Mouse (Mus musculus) spleen, postnatal 10 days (tissue): ENCODE data around the gene Ube3a.
A peak's percentile ranks its signal among the peaks of the same experiment; 100 is the strongest.

Source experiments
- DNase-seq, 2 experiments: peaks; one replicate each; pipeline ENCODE4 v3.0.0; 2021 to 2022; ENCODE audit warnings: low spot score in 2 of 2

Ube3a gene

DNA sequence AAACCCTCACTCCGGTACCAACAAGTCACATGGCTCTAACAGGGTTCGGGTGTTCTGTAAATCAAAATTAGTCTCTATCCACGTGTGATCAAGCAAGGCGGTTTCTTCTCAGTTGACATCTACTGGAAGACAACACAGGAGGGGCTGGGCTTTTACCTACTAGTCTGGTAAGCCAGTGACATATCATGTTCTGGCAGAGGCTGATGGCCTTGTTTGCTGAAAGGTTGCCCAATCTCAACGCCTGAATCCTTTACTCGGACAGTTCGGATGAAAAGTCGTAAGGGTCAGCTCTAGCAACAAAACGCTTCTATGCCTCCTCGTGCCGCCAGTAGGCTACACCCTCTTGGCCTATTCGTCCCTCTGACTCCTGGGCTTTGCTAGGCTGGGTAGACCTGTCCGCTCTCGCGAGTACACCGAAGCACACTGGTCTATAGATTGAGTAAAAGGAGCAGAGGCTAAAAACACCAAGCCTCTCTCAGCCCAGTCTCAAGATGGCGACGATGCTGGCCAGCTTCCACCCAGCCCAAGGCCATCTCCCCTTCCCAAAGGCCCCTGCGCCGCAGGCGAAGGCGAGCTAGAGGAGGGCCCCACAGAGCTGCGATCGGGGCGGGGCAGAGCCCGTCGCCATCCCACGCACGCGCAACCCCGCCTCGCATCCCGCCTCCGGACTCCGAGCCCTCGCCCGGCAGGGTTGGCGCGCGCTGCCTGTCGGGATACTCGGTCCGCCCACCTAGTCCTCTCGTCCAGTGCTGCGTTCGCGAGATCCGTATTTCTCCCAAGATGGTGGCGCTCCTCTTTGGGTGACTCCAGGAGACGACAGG, at the start of gene Ube3a:
Gene Ube3a (plus strand): TSS at position 706 of the 821 bp plus-strand sequence.
- DNase-seq, result peak in 1 of 2 experiments; percentile 97

DNA sequence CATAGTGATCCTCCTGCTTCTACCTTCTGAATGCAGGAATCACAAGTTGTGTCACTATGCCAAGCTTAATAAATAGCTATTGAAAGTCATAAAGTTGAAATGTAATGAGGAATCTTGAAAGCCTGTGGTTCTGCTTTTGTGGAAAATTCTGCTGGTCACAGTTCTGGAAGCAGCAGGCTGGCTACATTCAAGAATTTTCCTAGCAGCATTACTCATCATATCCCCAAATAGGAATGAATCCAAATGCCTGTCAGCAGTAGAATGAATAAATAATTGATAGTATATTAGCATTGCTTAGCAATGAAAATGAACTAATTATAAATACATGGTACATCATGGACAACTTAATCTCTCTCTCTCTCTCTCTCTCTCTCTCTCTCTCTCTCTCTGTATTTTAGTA, 35.7 kb upstream of the Ube3a start:
- no peak for DNase-seq

DNA sequence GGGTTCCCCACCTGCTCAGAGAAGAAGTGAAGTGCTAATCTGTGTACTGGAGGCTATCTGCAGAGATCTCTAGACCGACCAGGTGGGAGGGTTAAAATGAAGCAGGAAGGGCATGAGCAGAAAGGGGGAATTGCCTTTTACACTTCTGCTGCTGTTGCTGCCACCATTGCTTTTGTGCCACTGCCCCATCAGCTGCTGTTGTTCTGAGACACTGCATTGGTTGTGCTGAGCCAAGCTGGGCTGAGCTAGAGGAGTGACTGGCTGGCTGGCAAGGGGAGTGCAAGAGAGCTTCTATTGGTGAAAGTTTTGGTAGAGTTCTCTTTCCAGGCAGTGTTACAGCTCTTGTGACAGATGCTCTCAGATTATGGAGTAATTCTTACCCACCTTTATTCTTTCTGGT, 13.6 kb upstream of the Ube3a start:
- DNase-seq, result no peak

DNA sequence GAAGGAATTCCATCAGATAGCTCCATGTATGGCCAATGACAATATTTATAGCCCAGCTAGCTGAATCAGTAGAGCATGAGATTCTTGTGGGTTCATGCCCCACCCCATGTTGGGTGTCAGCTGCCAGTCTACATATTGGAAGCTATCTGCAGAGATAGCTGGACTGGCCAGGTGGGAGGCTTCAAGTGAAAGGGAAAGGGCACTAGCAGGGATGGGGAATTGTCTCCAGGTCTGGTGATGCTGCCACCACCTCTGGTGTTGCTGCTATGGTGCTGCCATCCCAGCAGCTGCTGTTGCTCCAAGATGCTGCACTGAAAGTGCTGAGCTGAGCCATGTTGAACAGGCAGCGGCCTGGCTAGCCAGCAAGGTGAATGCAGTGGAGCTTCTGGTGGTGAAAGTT, 7.3 kb upstream of the Ube3a start:
- no peak for DNase-seq

DNA sequence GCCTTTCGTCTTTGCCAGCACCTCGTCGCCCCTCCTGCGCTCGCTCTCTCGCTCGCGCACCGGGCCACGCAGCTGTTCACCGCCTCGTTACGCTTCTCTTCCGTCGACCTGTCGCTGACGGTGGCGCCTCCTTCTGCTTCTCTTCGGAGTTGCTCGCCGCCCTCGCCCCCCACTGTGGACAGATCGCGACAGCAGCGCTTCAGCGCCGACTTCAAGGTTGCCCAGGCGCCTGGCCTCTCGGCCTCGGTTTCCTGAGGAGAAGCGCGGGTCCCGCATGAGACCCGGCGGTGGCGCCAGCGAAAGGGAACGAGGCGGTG, 274 bp downstream of the Ube3a start:
- peak in 1 of 2 experiments; percentile 89 for DNase-seq

DNA sequence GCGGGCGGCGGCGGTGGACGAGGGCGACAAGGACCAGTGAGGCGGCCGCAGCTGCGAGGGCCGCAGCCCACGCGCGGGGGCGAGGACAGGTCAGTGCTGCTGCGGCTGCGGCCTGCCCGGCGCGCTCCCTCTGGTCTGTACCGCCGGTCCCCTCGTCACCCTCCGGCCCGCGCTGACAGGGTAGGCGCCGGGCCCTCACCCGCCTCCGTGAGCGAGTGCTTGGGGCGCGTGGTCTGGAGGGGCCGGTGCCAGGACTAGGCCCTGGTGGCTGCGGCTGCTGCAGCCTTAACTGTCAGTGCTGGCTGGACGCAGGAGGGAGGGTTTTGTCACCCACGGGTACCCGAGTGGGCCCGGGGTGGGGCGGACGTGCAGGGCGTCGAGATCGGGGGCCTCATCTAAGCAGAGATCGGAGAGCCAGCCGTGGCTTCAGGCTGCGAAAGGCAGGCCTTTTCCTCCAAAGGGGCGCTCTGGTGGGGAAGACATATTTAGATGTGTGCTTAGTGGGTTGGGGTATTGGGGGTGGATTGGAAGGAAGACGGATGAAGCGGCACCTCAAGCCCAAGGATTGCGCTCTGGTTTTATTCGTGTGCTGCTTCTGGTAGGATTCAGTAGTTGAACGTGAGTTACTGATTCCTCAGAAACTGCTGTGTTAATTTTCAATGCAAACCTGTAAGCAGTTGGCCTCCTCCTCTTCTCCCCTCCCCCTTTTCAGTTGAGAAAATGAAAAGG, 797 bp downstream of the Ube3a start:
- DNase-seq, result peak; percentile 65 to 68

DNA sequence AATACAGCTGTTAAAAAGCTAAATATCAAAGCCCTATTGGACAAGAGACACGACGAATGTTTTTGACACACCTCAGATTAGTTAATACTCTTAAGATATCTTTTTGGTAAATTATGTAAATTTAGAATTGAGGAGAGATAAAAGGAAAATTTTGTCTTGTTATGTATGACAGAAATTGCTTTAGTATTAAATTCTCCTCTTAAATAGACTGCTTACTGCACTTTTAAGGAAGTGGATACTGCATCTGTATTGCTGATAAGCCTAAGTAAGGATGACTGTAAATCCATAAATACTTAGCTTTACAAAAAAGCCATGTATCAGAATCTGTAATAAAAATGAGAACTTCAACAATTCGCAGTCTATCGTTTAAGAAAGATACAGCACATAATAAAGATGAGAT, 1.8 kb downstream of the Ube3a start:
- DNase-seq, result no peak

DNA sequence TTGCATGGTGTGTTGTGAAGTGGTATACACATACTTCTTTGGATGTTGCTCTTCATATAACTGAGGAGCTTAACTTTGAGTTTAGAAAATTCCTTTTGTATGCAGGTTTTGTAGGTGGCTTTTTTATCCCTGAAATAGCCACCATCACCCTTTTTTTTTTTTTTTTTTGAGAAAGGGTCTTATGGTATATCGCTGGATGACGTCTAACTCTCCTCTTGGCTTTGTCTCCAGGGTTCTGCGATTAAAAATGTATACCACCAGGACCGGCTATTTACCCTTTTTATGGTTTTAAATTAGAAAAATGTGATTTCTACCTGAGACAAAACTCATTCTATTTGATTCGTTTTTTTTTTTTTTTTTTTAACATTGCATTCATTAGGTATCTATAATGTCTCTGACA, 2.2 kb downstream of the Ube3a start:
- DNase-seq, result no peak

DNA sequence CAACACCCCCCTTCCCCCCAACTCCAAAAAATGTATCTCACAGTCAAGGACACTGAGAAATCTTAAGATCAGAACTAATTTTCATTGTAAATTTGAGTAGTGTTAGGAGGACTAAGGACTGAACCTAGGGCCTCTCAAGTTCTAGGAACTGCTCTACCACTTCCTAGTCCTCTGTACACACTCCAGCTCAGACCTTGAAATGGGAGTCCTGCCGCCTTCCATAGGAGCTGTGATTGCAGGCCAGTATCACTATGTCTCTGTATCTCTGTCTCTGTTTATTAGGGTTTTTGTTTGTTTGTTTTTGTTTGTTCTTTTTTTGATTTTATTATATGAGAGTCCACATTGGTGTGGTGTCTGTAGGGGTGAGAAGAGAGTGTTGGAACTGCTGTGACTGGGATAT, 3.4 kb downstream of the Ube3a start:
- no peak for DNase-seq

DNA sequence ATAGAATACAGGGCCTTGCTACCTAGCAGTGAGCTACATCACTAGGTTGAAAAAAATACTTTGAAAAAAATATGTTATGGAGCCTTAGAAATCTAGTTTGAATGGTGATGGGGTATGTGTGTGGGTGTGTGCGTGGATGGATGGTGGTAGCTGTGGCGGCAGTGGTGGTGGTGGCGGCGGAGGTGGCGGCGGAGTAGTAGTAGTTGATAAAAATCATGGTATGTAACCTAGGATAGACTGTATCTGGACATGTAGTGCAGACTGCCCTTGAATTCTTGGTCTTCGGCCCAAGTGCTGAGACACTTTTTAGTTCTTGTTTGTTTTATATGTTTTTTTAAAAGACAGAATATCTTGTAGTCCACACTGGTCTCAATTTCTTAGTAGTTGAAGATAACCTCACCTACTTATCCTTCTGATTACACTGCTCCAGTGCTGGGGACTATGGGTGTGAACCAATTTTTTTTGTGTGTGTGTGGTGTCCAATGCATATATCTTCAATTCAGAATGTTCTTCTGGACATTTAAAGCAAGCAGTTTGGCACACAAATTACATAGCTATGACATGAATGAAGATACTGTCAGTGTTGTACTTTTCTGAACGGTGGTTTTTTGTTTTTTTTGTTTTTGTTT, 6.3 kb downstream of the Ube3a start:
- no peak for DNase-seq

DNA sequence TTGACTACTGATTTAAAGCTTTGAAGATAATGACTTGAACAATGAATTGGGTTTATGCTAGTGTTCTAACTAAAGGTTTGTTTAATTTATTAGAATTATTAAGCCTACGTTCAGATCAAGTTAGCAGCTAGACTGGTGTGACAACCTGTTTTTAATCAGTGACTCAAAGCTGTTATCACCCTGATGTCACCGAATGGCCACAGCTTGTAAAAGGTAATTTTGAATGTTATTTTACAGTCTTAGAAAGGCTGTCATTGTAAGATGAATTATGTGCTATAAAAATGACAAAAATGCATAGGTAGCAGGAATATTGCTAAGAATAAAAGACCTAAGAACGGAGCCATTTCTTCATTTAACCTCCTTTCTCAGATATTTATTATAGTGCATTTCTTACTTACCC, 14.7 kb downstream of the Ube3a start:
- no peak for DNase-seq

DNA sequence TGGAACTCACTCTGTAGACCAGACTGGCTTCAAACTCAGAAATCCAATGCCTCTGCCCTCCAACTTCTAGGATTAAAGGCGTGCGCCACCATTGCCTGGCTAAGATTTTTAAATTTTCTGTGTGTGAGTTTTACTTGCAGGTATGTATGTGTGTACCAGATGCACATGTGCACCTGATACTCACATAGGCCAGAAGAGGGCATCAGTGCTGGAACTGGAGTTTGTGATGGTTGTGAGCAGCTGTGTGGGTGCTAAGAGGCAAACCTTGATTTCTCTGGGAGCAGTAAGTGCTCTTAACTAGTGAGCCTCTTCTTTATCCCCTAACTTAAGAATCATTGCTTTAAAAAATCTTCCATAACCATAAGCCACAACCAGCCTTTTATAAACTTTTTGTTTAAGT, 17.0 kb downstream of the Ube3a start:
- no peak for DNase-seq

DNA sequence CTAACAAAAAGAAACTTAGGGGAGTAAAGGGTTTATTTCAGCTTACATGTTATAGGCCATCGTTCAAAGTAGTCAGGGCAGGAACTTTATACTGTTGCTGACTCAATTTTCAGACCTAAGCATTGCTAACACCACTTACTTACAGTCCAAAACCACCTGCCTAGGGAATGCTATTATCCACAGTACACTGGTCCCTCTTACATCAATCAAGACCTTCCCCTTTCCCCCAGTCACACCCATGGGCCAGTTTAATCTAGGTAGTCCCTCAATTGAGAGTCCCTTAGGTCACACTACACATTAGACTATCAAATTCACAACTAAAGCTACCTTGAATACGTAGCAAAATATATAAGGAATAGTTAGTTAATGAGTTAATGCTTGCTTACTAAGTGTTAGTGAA, 24.8 kb downstream of the Ube3a start:
- no peak for DNase-seq

DNA sequence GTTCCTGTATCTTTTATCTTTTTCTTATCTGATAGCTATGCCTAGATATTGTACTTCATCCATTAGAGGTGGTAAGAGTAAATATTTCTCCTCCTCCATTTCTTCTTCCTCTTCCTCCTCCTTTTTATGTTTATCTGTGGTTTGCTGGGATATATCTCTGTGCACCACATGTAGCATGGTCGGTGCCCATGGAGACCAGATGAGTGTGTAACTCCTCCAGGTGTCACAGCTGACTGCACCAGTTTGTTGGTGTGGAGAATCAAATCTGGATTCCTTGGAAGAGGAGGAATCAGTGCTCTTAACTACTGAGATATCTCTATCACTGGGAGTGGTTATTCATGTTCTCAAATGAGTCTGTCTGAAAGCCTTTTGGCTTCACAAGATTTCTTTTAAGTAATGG, 37.0 kb downstream of the Ube3a start:
- no peak for DNase-seq

DNA sequence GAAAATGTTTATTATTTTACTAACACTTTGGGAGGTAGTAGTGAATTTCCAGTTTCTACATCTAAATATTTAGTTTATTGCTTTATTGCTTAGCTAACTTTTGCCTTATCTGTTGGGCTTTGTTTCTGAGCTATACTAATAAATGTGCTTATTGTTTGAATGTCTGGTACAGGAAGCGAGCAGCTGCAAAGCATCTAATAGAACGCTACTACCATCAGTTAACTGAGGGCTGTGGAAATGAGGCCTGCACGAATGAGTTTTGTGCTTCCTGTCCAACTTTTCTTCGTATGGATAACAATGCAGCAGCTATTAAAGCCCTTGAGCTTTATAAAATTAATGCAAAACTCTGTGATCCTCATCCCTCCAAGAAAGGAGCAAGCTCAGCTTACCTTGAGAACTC, 43.2 kb downstream of the Ube3a start:
- DNase-seq, result no peak

DNA sequence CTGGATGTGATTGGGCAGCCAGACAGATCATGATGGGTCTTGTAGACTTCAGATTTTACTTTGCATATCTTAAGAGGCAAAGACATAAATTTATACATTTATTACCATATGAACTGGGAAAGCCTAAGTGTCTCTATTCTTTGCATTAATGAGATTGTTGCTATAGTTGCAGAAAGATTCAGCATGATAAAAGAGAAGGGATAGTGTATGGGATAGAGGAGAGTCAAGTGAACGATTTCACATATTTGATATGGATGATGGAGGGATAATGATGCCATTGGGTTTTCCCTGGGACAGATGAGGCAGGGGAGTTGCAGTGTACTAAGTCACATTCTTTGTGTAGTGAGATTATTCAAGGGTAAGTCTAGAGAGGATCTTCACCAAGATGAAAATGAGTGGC, 84.0 kb downstream of the Ube3a start:
- DNase-seq, result no peak

DNA sequence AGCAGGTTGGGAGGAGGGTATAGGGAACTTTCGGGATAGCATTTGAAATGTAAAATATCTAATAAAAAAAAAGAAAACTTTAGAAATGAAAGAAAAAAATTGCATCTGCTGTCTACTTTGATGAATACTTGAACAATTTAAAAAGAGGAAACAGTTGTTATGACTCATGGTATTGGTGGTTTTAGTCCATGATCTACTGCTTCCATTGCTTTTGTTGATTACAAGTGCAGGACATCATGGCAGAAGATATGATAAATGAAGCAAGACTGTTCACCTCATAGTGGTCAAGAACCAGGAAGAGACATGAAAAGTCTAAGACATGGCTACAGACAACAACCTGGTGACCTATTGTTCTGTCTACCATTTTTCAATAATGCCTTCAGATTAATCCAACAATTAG, 94.2 kb downstream of the Ube3a start:
- DNase-seq, result no peak
